Mouse (Mus musculus) lung, embryonic 16.5 days (tissue): ENCODE data around the gene Phospho2. TPM values are rescaled to one million over a fixed set of nuclear protein-coding genes. Genes with fewer than 3 reads are reported as not detected.
A peak's percentile ranks its signal among the peaks of the same experiment; 100 is the strongest.

Source experiments
- ATAC-seq: fragments of 200-750 bp; cut with Nextera tagmentation; 2 replicates; pipeline ENCODE4 v1.8.0; 2017; ENCODE audit warnings: low read depth, mild to moderate bottlenecking, moderate library complexity
- H3K27ac ChIP-seq: fragments of 300-500 bp; sonication (generic); 2 replicates; pipeline ENCODE4 v1.5.1; 2014; ENCODE audit warnings: mild to moderate bottlenecking, control low read depth, low read length
- H3K27me3 ChIP-seq: fragments of 300-500 bp; sonication (generic); 2 replicates; pipeline ENCODE4 v1.6.1; 2014; ENCODE audit warnings: low read depth, low read length, mixed read lengths; ENCODE audit not compliant: control insufficient read depth, insufficient read depth
- H3K36me3 ChIP-seq: fragments of 300-500 bp; sonication (generic); 2 replicates; pipeline ENCODE4 v1.6.1; 2014; ENCODE audit warnings: low read length; ENCODE audit not compliant: control insufficient read depth, insufficient read depth
- H3K4me1 ChIP-seq: fragments of 300-500 bp; sonication (generic); replicated peaks from 2 replicates; pipeline ENCODE4 v1.6.1; 2014; ENCODE audit warnings: low read length, mixed read lengths; ENCODE audit not compliant: control insufficient read depth, insufficient read depth
- H3K4me2 ChIP-seq: fragments of 300-500 bp; sonication (generic); 2 replicates; pipeline ENCODE4 v1.6.1; 2014; ENCODE audit warnings: low read depth, low read length, control low read depth
- H3K4me3 ChIP-seq: fragments of 300-500 bp; sonication (generic); 2 replicates; pipeline ENCODE4 v1.5.1; 2014; ENCODE audit warnings: mild to moderate bottlenecking, low read length, control low read depth
- H3K9ac ChIP-seq: fragments of 300-500 bp; sonication (generic); 2 replicates; pipeline ENCODE4 v1.6.1; 2014; ENCODE audit warnings: low read length, control low read depth
- H3K9me3 ChIP-seq: fragments of 300-500 bp; sonication (generic); 2 replicates; pipeline ENCODE4 v1.6.1; 2016; ENCODE audit warnings: low read length; ENCODE audit not compliant: control insufficient read depth
- WGBS: fragments of 180-500 bp; shearing (Covaris S2); extraction: QIAGEN DNeasy Blood & Tissue Kit; methylation state at CpG from one replicate; pipeline ENCODE4 v1.1.7; 2014; 5-methylcytosine and 5-hydroxymethylcytosine counted together
- polyA plus RNA-seq: library from polyadenylated mRNA; unstranded; fragments of >200 nt; fragmentation: Nextera tagmentation; extraction: Ambion mirVana; gene quantifications from 2 replicates; pipeline ENCODE4 v1.2.1, GENCODE M21; 2015

The Phospho2 gene
- polyA plus RNA-seq: 21.3 and 21.9 TPM in 2 replicates

DNA sequence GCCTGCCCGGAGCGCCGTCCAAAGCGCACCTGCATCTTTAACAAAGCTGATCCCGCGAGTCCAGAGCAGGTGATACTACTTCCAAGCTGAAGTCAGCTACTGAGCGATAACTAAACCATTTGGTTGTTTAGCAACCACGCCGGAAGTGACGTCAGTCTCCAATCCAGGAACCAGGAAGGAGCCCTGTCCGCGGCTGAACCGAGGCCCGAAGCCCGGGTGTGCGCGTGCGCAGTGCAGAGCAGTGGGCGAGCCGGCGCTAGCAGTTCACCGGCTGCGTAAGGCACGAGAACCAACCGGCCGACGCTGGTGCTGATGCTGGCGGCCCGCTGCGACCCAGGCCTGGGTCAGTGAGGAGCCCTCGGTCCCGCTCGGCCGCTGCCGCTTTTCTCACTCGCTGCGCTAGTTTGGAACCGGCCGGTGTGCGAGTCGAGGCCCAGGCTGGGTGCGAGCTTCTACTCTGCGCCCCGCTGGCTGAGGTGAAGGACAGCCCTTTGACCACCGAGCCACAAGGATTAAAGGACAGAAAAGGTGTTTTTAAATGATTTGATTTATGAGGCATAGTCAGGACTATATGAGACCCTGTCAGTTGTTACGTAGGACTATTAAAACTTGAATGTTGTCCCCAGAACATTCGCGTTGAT, at the start of gene Phospho2, which contains the start of gene Ccdc173:
Gene Phospho2 (plus strand): TSS at position 195 of the 641 bp plus-strand sequence.
Gene Ccdc173 (minus strand): TSS at position 147 of the 641 bp plus-strand sequence.
- peaks cover 8% of the 10 kb centered on the region; the same call in 1 of the 2 replicates for H3K4me1 ChIP-seq
- no peaks in the 10 kb centered on the region for H3K27me3 ChIP-seq
- peak; percentile 98 for ATAC-seq

GRCm38 (mm10) chr2:69745091-69745490, 44.3 kb upstream of the Phospho2 start:
- no peak for ATAC-seq
- H3K4me1 ChIP-seq: no peaks in the 10 kb centered on the region
- H3K4me3 ChIP-seq: no peak overlapping the region
- H3K9me3 ChIP-seq: no peaks in the 10 kb centered on the region
- no peak overlapping the region for H3K27ac ChIP-seq
- WGBS: 98% methylated on average over 1 of the region's 1 CpGs
- no peak overlapping the region for H3K4me2 ChIP-seq
- no peaks in the 10 kb centered on the region for H3K27me3 ChIP-seq
- peaks cover 31% of the 10 kb centered on the region for H3K36me3 ChIP-seq
- no peak overlapping the region for H3K9ac ChIP-seq

More for the DNA sequence above, at the start of gene Phospho2, which contains the start of gene Ccdc173:
- 1% methylated on average over 48 of the region's 48 CpGs for WGBS
- H3K9ac ChIP-seq: peak within 1 kb of the TSS; percentile 89
- no peaks in the 10 kb centered on the region for H3K9me3 ChIP-seq
- H3K4me3 ChIP-seq: peak within 1 kb of the TSS; percentile 86
- peak within 1 kb of the TSS; percentile 91 for H3K4me2 ChIP-seq
- H3K36me3 ChIP-seq: peaks cover 5% of the 10 kb centered on the region; the same call in 1 of the 2 replicates
- peak within 1 kb of the TSS; percentile 78 for H3K27ac ChIP-seq

GRCm38 (mm10) chr2:69760980-69761379, 28.4 kb upstream of the Phospho2 start:
- Histone ChIP-seq H3K9me3 (no peaks in the 10 kb centered on the region), H3K4me1 (no peaks in the 10 kb centered on the region), H3K9ac (no peak overlapping the region), H3K36me3 (no peaks in the 10 kb centered on the region), H3K27ac (no peak overlapping the region), H3K27me3 (no peaks in the 10 kb centered on the region), H3K4me3 (no peak overlapping the region), H3K4me2 (no peak overlapping the region)
- WGBS: 80% methylated on average over 5 of the region's 5 CpGs
- no peak for ATAC-seq

DNA sequence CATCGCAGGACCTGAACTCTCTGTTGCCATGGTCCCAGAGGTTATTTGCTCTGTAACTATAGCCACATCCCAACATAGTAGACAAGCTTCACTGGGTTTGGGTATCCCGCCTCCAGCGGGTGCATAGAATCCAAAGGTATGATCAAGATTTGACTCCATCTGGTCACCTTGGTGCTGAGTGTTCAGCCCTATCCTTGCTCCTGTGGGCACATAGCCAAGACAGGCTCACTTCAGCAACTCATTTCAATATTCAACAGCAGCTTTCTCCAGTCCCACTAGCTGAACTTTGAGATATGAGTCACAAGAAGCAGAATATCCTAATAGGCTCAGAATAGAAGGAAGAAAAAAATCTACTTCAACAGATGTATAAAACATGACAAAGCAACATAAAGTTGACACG, 26.1 kb upstream of the Phospho2 start:
- no peaks in the 10 kb centered on the region for H3K27me3 ChIP-seq
- no peaks in the 10 kb centered on the region for H3K9me3 ChIP-seq
- no peak overlapping the region for H3K4me3 ChIP-seq
- WGBS: 87% methylated on average over 4 of the region's 4 CpGs
- H3K4me1 ChIP-seq: no peaks in the 10 kb centered on the region
- H3K27ac ChIP-seq: no peak overlapping the region
- H3K9ac ChIP-seq: no peak overlapping the region
- H3K4me2 ChIP-seq: no peak overlapping the region
- no peaks in the 10 kb centered on the region for H3K36me3 ChIP-seq
- no peak for ATAC-seq

DNA sequence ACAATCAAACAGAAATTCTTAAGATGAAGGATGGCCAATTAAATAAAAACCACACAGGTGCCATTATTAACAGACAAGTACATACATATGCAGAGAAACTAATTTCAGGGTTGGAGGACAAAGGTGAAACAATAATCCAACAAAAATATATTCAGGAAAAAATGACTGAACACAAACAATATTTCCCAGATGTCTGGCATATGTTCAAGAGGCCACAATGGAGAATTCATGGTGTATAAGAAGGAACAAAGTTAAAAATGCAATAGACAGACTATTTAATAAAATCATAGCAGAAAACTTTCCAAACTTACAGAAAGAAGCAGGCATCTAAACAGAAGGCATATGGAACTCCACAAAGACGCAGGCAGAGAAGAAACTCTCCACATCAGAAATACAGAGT, 24.7 kb upstream of the Phospho2 start:
- H3K27ac ChIP-seq: no peak overlapping the region

GRCm38 (mm10) chr2:69773331-69773730, 16.1 kb upstream of the Phospho2 start:
- Histone ChIP-seq H3K27me3 (no peaks in the 10 kb centered on the region), H3K4me2 (no peak overlapping the region), H3K27ac (no peak overlapping the region), H3K36me3 (no peaks in the 10 kb centered on the region), H3K9me3 (no peaks in the 10 kb centered on the region), H3K4me1 (no peaks in the 10 kb centered on the region), H3K4me3 (no peak overlapping the region), H3K9ac (no peak overlapping the region)
- ATAC-seq: no peak
- 95% methylated on average over 3 of the region's 3 CpGs for WGBS

More for the DNA sequence above, 24.7 kb upstream of the Phospho2 start:
- Histone ChIP-seq H3K36me3 (no peaks in the 10 kb centered on the region), H3K9ac (no peak overlapping the region), H3K27me3 (no peaks in the 10 kb centered on the region), H3K9me3 (no peaks in the 10 kb centered on the region), H3K4me3 (no peak overlapping the region), H3K4me1 (no peaks in the 10 kb centered on the region), H3K4me2 (no peak overlapping the region)
- 76% methylated on average over 1 of the region's 1 CpGs for WGBS
- no peak for ATAC-seq

GRCm38 (mm10) chr2:69777985-69778835, 11.2 kb upstream of the Phospho2 start:
- no peak for ATAC-seq
- WGBS: 68% methylated on average over 7 of the region's 7 CpGs

DNA sequence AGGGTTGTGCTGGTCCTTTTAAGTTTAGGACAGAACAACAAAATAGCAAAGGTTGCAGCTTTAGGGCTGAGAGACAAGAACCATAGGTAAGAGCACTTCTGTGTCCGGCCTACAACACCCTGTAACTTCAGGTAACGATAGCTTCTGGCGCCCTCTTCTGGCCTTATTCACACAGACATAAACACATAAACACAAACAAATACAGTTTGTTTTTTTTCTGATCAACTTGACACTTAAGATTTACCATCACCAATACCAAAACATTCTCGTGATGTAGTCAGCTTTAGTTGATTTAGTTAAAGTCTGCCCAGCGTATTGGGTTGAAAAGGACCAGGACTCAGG, 10.6 kb upstream of the Phospho2 start:
- Histone ChIP-seq H3K27me3 (no peaks in the 10 kb centered on the region), H3K27ac (no peak overlapping the region), H3K4me2 (no peak overlapping the region), H3K9ac (no peak overlapping the region), H3K4me1 (no peaks in the 10 kb centered on the region), H3K36me3 (no peaks in the 10 kb centered on the region), H3K9me3 (no peaks in the 10 kb centered on the region), H3K4me3 (no peak overlapping the region)
- ATAC-seq: no peak
- 50% methylated on average over 5 of the region's 5 CpGs for WGBS

More at GRCm38 (mm10) chr2:69777985-69778835, 11.2 kb upstream of the Phospho2 start:
- Histone ChIP-seq H3K27me3 (no peaks in the 10 kb centered on the region), H3K36me3 (no peaks in the 10 kb centered on the region), H3K9me3 (no peaks in the 10 kb centered on the region), H3K9ac (no peak overlapping the region), H3K4me1 (no peaks in the 10 kb centered on the region), H3K27ac (no peak overlapping the region), H3K4me2 (no peak overlapping the region), H3K4me3 (no peak overlapping the region)

DNA sequence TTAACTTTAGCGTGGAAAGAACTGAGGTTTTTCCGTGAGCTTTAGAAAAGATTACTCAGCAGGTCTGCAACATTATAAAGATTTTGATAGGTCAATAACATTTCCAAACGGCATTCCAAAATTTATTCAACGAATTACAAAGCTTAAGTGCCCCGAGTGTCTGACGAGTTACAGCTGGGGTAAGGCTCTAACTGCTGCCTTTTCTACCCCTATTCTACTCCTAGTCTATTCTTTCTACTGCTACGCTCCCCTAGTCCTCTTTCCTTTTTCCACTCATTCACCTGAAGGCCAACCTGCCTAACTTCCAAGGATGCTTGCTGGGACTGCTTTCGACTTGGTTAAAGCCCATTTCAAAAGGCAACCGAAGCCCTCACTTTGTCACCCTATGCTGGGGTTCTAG, 449 bp upstream of the Phospho2 start:
- Histone ChIP-seq H3K4me1 (peaks cover 8% of the 10 kb centered on the region; the same call in 1 of the 2 replicates), H3K27me3 (no peaks in the 10 kb centered on the region), H3K9ac (peak overlapping the region; percentile 89), H3K4me2 (peak overlapping the region; percentile 91), H3K9me3 (no peaks in the 10 kb centered on the region), H3K4me3 (peak overlapping the region; percentile 86), H3K27ac (peak overlapping the region; percentile 78), H3K36me3 (peaks cover 5% of the 10 kb centered on the region; the same call in 1 of the 2 replicates)
- peak; percentile 23 for ATAC-seq
- 17% methylated on average over 9 of the region's 9 CpGs for WGBS
